Mouse (Mus musculus) heart, postnatal 10 days (tissue): ENCODE measurements at regions not wholly inside any gene's neighbourhood (a gene's known extent, or its start where the extent isn't known, plus 50 kb on each side); places are given as distances from the start of the nearest gene placed in this dataset.

Experiments
- DNase-seq, 2 experiments: peaks; one replicate each; pipeline ENCODE4 v3.0.0; 2021
- intact Hi-C: fragments of 180-260 bp; cut with DNase I; formaldehyde crosslinking; loops from one replicate; pipeline ENCODE4 v1.15.1; 2025

DNA sequence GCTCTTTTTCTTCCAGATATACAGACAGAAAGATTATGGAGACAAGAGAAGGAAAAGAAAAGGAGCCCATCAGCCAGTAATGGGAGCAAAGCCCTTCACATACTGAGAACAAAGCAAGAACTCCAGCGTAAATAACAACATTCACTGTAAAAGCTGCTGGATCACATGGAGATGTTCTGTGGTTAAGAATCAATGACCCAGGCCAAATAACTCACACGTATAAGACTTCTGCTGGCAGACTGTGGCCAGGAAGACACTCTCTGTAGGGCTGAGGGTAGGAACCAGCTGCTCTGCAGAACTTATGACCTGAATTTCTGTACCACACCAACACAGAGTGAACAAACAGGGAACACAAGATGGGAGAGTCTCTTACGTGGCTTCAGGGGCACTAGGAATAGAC lies 958.5 kb downstream of the Tmem114 start:
- no peak for DNase-seq
- intact Hi-C loops = loop anchor here (10.0 kb wide), 1 partner anchor 1082 kb away; no protein-coding TSS in a partner anchor
